Mouse (Mus musculus) brain, embryonic 14.5 days (tissue): ENCODE results near the gene 1810049J17Rik.

Source experiments
- CTCF ChIP-seq: fragments of 200-500 bp; IDR thresholded peaks from 2 replicates; pipeline ENCODE4 v1.5.1; 2012; ENCODE audit warnings: inconsistent platforms, mild to moderate bottlenecking, moderate library complexity, borderline replicate concordance; ENCODE audit not compliant: insufficient read depth, insufficient read length; ENCODE audit errors: extremely low read depth
- POLR2A ChIP-seq: fragments of 200-500 bp; IDR thresholded peaks from 2 replicates; pipeline ENCODE4 v1.6.1; 2012; ENCODE audit warnings: mild to moderate bottlenecking, inconsistent platforms, borderline replicate concordance; ENCODE audit not compliant: poor library complexity, insufficient read depth, insufficient read length, severe bottlenecking; ENCODE audit errors: extremely low read depth

- TF ChIP-seq CTCF (no peak), POLR2A (no peak)
Observed at GRCm38 (mm10) chr15:12320441-12321090, 1.1 kb downstream of the 1810049J17Rik start.
